Mouse (Mus musculus) midbrain, embryonic 14.5 days (tissue): ENCODE data around the gene Gm10295. TPM values are rescaled to one million over a fixed set of nuclear protein-coding genes. Genes with fewer than 3 reads are reported as not detected.

Source experiments
- ATAC-seq: fragments of 200-750 bp; cut with Nextera tagmentation; 2 replicates; pipeline ENCODE4 v1.8.0; 2017; ENCODE audit warnings: moderate number of reproducible peaks, moderate library complexity; ENCODE audit not compliant: low FRiP score, low TSS enrichment
- DNase-seq: peaks from one replicate; pipeline ENCODE4 v3.0.0-alpha.2; 2015
- H3K27ac ChIP-seq: fragments of 300-500 bp; sonication (generic); replicated peaks from 2 replicates; pipeline ENCODE4 v1.5.1; 2014; ENCODE audit warnings: mild to moderate bottlenecking, low read depth, low read length, moderate library complexity
- H3K27me3 ChIP-seq: fragments of 300-500 bp; sonication (generic); 2 replicates; pipeline ENCODE4 v1.6.1; 2014; ENCODE audit warnings: low read length, control low read depth, mixed read lengths; ENCODE audit not compliant: control insufficient read depth, insufficient read depth
- H3K36me3 ChIP-seq: fragments of 300-500 bp; sonication (generic); 2 replicates; pipeline ENCODE4 v1.6.1; 2014; ENCODE audit warnings: low read length, control low read depth; ENCODE audit not compliant: control insufficient read depth, insufficient read depth
- H3K4me1 ChIP-seq: fragments of 300-500 bp; sonication (generic); 2 replicates; pipeline ENCODE4 v1.6.1; 2014; ENCODE audit warnings: mild to moderate bottlenecking, antibody characterized with exemption, low read length, control low read depth; ENCODE audit not compliant: control insufficient read depth, insufficient read depth
- H3K4me2 ChIP-seq: fragments of 300-500 bp; sonication (generic); 2 replicates; pipeline ENCODE4 v1.6.1; 2014; ENCODE audit warnings: mild to moderate bottlenecking, low read length, moderate library complexity
- H3K4me3 ChIP-seq: fragments of 300-500 bp; sonication (generic); replicated peaks from 2 replicates; pipeline ENCODE4 v1.5.1; 2014; ENCODE audit warnings: low read depth, low read length
- H3K9ac ChIP-seq: fragments of 300-500 bp; sonication (generic); replicated peaks from 2 replicates; pipeline ENCODE4 v1.6.1; 2014; ENCODE audit warnings: mild to moderate bottlenecking, low read length, moderate library complexity
- H3K9me3 ChIP-seq: fragments of 300-500 bp; sonication (generic); 2 replicates; pipeline ENCODE4 v1.6.1; 2016; ENCODE audit warnings: low read length, control low read depth, mixed read lengths; ENCODE audit not compliant: control insufficient read depth
- WGBS: fragments of 180-500 bp; shearing (Covaris S2); extraction: QIAGEN DNeasy Blood & Tissue Kit; methylation state at CpG from one replicate; pipeline ENCODE4 v1.1.7; 2014; 5-methylcytosine and 5-hydroxymethylcytosine counted together
- polyA plus RNA-seq: library from polyadenylated mRNA; unstranded; fragments of >200 nt; fragmentation: Nextera tagmentation; extraction: Ambion mirVana; gene quantifications from 2 replicates; pipeline ENCODE4 v1.2.1, GENCODE M21; 2014

Gm10295 gene
- polyA plus RNA-seq, 1 experiment from 2014 or later = not detected

GRCm38 (mm10) chr7:71386050-71386449, 34.8 kb upstream of the Gm10295 start:
- H3K4me1 ChIP-seq = peaks cover 6% of the 10 kb centered on the region; the same call in 1 of the 2 replicates
- H3K9ac ChIP-seq = no peak overlapping the region
- DNase-seq (peak; percentile 30), ATAC-seq (no peak)
- no peak overlapping the region for H3K27ac ChIP-seq
- no peak overlapping the region for H3K4me2 ChIP-seq
- no peaks in the 10 kb centered on the region for H3K9me3 ChIP-seq
- 23% methylated on average over 6 of the region's 6 CpGs for WGBS
- no peaks in the 10 kb centered on the region for H3K36me3 ChIP-seq
- H3K4me3 ChIP-seq = no peak overlapping the region
- H3K27me3 ChIP-seq = peaks cover 10% of the 10 kb centered on the region; the same call in 1 of the 2 replicates

- H3K4me3 ChIP-seq = no peak overlapping the region
- no peaks in the 10 kb centered on the region for H3K36me3 ChIP-seq
- no peak overlapping the region for H3K4me2 ChIP-seq
- H3K9ac ChIP-seq = no peak overlapping the region
- H3K27me3 ChIP-seq = peaks cover 10% of the 10 kb centered on the region
- 39% methylated on average over 7 of the region's 7 CpGs for WGBS
- DNase-seq (peak; percentile 33), ATAC-seq (no peak)
- peaks cover 6% of the 10 kb centered on the region; the same call in 1 of the 2 replicates for H3K4me1 ChIP-seq
- peak overlapping the region; percentile 66 for H3K27ac ChIP-seq
- no peaks in the 10 kb centered on the region for H3K9me3 ChIP-seq
These were observed 33.6 kb upstream of the Gm10295 start for GRCm38 (mm10) chr7:71384921-71385320.

- DNase-seq = peak; percentile 78
- Histone ChIP-seq H3K27ac (peak overlapping the region; percentile 66), H3K9ac (no peak overlapping the region), H3K4me2 (peak overlapping the region; percentile 36), H3K9me3 (no peaks in the 10 kb centered on the region), H3K4me1 (peaks cover 6% of the 10 kb centered on the region; the same call in 1 of the 2 replicates), H3K4me3 (no peak overlapping the region), H3K27me3 (peaks cover 6% of the 10 kb centered on the region), H3K36me3 (no peaks in the 10 kb centered on the region)
- WGBS = 4% methylated on average over 20 of the region's 20 CpGs
- ATAC-seq = peak; percentile 68
These were observed 32.3 kb upstream of the Gm10295 start for GRCm38 (mm10) chr7:71383341-71384130.

GRCm38 (mm10) chr7:71379826-71380825, 28.8 kb upstream of the Gm10295 start:
- H3K9me3 ChIP-seq = no peaks in the 10 kb centered on the region
- no peak overlapping the region for H3K27ac ChIP-seq
- H3K36me3 ChIP-seq = no peaks in the 10 kb centered on the region
- H3K4me1 ChIP-seq = peaks cover 4% of the 10 kb centered on the region; the same call in 1 of the 2 replicates
- peak; percentile 49 for DNase-seq
- no peak overlapping the region for H3K4me2 ChIP-seq
- ATAC-seq = no peak
- peaks cover 6% of the 10 kb centered on the region for H3K27me3 ChIP-seq
- H3K9ac ChIP-seq = no peak overlapping the region
- 5% methylated on average over 18 of the region's 18 CpGs for WGBS
- H3K4me3 ChIP-seq = no peak overlapping the region

- Histone ChIP-seq H3K4me2 (no peak overlapping the region), H3K4me1 (no peaks in the 10 kb centered on the region; the same call in 1 of the 2 replicates), H3K4me3 (no peak overlapping the region), H3K9ac (no peak overlapping the region), H3K27ac (no peak overlapping the region), H3K27me3 (peaks cover 3% of the 10 kb centered on the region), H3K36me3 (no peaks in the 10 kb centered on the region), H3K9me3 (no peaks in the 10 kb centered on the region)
- ATAC-seq = peak; percentile 58; the same call in 1 of the 2 replicates
- DNase-seq = peak; percentile 83
- WGBS = 48% methylated on average over 18 of the region's 18 CpGs
These were observed 27.8 kb upstream of the Gm10295 start for GRCm38 (mm10) chr7:71378812-71379760.

- 54% methylated on average over 6 of the region's 6 CpGs for WGBS
- DNase-seq = no peak
These were observed 26.7 kb upstream of the Gm10295 start for GRCm38 (mm10) chr7:71377983-71378382.

GRCm38 (mm10) chr7:71374059-71374458, 22.8 kb upstream of the Gm10295 start:
- Histone ChIP-seq H3K4me3 (no peak overlapping the region), H3K36me3 (no peaks in the 10 kb centered on the region), H3K9ac (no peak overlapping the region), H3K4me2 (no peak overlapping the region), H3K27ac (peak overlapping the region; percentile 37), H3K9me3 (no peaks in the 10 kb centered on the region), H3K27me3 (0 out of 2 replicates have a peak, but pooled peaks cover 3% of the 10 kb centered on the region), H3K4me1 (no peaks in the 10 kb centered on the region)
- 37% methylated on average over 5 of the region's 5 CpGs for WGBS
- DNase-seq (peak; percentile 43), ATAC-seq (peak; percentile 24; the same call in 1 of the 2 replicates)

More at GRCm38 (mm10) chr7:71377983-71378382, 26.7 kb upstream of the Gm10295 start:
- H3K9ac ChIP-seq = no peak overlapping the region
- no peak overlapping the region for H3K27ac ChIP-seq
- no peak overlapping the region for H3K4me3 ChIP-seq
- no peaks in the 10 kb centered on the region for H3K9me3 ChIP-seq
- no peaks in the 10 kb centered on the region for H3K4me1 ChIP-seq
- ATAC-seq = no peak
- H3K4me2 ChIP-seq = no peak overlapping the region
- peaks cover 3% of the 10 kb centered on the region for H3K27me3 ChIP-seq
- H3K36me3 ChIP-seq = no peaks in the 10 kb centered on the region
